Mouse (Mus musculus): ENCODE measurements around the gene Vgll4. TPM values are rescaled to one million over a fixed set of nuclear protein-coding genes. Genes with fewer than 3 reads are reported as not detected.
"Not testable (repeated sequence)": the region's sequence is repeated elsewhere in the genome, so short reads cannot be mapped to it uniquely, and the experiment has no call there.

Vgll4 gene
- polyA plus RNA-seq, 1 experiment: 32.1 TPM

DNA sequence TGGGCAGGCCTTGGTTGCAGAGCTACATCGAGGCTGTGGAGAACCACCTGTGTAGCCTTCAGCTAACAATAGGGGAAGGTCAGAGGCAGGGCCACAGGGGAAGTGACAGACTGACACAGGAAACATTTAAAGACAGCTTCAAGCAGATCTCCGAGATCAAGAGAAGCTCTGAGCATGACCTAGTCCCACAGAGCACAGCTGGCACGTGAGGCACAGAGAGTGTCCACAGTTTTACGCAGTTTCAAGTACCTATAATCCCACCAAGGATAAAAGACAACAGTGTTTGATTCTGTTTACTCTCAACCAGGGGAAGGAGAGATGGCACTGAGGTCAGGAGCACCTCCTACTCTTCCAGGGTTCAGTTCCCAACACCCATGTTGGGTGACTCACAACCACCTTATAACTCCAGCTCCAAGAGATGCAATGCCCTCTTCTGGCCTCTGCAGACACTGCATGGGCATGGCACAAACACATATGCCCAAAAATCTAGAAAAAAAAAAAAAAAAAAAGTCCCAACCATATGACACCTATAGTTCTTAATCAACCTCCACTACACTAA, 75.2 kb downstream of the Vgll4 start:
- no peak for DNase-seq (ENCODE audit: low spot score)

DNA sequence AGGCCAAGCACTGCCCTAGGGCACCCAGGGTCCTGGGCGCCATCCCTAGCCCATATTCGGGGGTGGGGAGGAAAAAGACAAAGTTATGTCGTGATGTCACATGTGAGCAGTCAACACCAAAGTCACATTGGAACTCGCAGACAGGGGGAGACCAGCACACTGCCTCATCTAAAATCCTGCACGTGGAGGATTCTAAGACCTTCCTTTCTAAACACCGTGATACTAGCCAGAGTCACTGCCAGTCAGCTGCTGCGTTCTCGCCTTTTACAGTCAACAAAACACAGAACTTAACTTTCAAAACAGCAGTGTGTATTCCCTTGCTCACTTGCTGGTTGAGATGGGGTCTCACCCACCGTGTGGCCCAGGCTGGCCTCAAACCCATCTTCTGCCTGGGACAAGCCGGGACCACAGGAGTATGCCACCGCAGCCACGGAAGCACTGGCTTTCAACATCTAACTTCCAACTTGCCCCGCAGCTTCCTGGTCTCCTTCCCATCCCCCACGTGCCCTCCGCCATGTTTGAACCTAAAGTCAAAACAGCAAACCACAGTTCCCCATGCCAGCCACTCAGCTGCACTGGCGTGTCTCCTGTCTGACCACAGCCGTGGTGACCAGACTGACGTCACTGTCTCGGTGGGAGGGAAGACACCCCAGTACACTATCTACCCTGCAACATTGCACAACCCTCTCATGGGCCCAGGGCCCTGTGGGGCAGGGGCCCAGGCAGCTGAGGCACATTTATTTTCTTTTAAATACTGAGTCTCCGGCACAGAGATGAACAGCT, 76.2 kb downstream of the Vgll4 start:
- no peak for DNase-seq (ENCODE audit: low spot score)

DNA sequence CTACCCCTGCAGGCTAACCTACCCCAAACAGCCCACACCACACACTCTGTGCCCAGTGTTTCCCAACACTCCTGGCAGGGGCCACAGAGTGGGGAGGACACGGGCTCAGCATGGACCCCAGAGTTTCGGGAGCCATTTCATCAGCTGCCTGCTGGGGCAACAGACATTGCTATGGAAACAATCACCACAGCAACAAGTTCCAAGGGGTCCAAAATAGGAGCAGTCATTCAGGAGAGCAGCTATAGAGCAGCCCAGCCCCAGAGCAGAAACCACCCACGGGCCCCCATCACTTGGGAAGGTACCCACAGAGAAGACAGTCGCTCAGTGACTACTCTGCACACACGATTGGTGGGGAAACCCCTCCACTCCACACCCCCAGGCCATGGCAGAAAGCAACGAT, 77.4 kb downstream of the Vgll4 start:
- no peak for DNase-seq (ENCODE audit: low spot score)

DNA sequence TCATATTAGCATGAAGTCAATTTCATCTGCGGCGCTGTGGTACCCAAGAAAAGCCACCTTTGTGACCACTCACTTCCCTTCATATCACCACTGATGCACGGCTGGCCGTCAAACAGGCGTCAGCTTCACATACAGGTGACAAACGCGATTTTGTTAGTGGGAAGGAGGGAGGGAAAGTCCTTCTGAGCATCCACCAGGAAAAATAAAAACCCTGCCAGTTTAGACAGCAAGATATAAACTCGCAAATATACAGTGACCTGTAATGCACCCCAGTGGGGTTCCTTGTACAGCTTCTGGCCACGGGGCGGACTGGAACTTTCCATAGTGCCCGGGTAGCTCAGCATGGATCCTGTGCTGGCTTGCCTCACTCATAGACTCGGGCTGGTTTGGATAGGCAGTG, 78.0 kb downstream of the Vgll4 start:
- DNase-seq (ENCODE audit: low spot score): no peak

DNA sequence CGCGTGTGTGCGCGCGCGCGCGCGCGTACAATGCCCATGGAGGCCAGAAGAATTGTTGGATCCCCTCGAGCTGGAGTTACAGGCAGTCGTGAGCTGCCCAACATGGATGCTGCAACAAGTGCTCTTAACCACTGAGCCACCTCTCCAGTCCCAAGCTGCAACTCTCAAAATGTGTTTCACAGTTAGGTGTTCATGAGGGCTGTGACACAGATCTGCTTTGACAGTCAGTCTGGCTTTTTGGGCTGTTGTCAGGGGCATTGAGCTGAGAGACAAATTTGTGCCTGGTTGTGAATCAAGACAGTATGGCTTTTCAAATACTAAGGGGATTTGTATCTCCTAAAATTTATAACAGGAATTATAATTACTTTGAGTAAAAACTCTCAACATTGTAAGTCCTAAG, 78.5 kb downstream of the Vgll4 start:
- no peak for DNase-seq (ENCODE audit: low spot score)

DNA sequence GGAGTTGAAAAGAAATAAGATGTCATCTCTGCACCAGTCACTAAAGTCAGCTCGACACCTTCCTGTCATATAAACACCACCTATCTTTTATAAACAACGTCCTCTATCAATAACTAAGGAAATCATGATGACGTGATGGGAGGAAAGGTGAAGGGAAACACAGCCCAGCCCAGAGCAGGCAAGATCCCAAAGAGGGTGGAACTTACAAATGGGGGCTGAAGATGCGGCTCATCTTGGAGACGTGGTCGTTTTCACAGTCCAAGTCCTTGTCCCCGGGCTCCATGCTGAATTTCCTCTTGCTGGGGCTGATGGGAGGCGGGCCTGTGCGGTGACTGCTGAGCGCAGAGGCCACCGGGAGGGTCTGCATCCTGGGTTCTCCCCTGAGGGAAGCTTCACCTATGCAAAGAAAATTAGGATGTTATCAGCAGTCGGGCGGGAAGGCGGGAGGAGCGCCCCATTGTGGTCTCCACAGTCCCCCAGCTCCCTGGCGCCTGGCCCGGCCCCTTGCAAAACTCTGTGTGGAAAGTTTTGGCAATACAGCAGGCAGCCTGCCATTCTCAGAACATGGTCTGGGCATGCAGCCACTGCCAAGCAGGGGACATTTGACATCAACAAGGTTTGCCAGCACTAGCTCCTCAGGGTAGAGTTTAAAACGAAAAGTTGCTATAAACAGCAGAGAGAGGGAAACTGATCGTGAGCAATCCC, 79.2 kb downstream of the Vgll4 start:
- peak; percentile 67 for DNase-seq (ENCODE audit: low spot score)

DNA sequence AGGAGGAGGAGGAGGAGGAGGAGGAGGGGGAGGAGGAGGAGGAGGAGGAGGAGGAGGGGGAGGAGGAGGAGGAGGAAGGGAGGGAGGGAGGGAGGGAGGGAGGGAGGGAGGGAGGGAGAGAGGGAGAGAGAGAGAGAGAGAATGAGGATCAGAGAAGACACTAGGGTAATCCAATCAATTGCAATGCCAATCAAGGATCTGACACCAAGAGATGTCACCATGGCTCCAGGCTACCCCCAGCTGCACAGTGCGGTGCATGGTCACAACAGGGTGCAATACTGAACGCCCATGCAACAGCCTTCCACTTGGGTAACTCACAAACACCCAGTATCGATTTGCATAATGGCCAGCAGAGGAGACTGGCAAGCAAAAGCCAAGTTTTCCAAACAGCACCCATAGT, 79.8 kb downstream of the Vgll4 start:
- not testable (repeated sequence) for DNase-seq (ENCODE audit: low spot score)

DNA sequence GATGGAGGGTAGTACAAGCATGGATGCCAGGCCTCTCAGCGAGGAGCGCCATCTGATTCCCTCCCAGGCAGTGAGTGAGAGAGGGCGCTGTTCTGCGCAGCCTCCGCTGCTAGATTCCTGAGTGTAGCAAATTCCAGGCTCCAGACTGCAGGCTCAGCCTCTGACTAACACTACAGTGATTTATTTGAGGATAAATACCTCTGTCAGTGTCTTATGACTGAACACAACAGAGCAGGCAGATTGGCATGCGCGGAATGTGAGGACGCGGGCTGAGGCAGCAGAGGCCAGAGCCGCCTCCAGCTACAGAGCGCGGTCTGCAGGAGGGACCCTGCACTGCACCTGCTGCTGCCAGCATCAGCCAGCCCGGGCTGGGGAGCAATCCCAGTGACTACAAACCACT, 80.9 kb downstream of the Vgll4 start:
- peak; percentile 54 for DNase-seq (ENCODE audit: low spot score)

DNA sequence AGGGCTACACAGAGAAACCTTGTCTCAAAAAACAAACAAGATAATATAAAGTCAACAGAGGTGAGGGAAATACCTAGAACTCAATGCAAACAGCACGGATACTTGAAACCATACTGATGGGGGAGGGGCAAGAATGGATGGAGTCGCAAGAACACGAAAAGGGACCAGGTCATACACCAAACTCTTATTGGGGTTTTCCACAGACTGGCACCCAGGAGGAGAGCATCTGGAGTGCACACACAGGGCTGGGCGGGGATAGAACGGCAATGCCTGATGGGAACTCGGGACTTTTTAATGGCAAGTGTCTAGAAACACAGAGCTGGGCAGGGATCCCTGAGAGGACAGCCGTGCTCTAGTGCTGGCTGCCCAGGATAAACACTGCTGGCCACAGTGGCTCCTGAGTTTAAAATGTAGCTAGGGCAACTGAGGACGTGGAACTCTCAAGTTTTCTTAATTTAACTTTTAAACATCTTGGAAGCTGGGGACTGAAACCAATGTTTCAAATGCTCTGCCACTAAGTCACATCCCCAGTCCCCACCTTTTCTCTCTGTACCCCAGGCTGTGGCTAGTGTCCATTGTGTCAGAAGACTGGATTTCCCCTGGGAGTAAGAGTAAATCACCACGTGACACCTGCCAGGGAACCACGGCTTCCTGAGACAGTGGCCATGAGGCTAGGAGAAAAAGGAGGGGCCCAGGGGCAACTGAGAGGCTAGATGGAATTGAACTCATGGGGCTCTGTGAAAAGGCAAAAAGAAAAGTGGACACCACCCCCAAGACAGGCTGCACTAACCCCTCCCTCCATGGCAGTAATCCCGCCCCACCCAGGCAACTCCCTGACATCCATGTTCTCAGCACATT, 83.1 kb downstream of the Vgll4 start:
- no peak for DNase-seq (ENCODE audit: low spot score)

DNA sequence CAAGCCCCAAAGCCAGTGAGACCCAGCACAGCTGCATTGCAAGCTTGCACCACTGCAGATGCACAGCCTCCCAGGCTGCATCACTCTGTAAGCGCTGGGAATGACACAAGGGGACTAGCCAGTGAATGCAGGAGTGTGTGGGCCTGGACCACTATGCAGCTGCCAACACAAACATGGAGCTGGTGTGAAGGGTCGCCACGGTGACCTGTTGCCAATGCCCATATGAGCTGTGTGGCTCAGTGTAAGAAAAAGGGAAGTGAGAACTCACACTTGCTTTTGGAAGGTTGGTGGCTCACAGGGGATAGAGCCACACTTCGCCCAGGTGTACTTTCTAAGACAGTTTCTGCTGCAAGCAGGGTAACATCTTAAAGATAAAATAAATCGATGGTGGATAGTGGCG, 83.8 kb downstream of the Vgll4 start:
- DNase-seq (ENCODE audit: low spot score): no peak

DNA sequence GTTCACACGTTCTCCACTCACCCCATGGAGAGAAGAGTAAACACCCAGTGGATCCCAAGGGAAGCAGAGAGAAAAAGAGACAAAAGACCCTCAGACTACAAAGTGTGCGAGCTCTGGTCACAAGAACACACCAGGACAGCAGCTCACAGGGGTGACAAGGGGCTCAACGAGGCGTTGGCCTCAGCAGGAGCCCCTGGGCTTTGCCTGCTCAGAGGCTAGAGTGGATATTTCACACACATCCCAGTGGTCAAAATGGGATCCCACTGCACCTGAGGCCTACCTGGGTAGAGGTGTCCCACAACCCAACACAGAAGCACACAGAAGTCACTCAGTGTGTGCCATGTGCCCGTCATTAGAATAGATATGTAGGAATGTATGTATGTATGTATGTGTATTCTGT, 84.7 kb downstream of the Vgll4 start:
- DNase-seq (ENCODE audit: low spot score): no peak

DNA sequence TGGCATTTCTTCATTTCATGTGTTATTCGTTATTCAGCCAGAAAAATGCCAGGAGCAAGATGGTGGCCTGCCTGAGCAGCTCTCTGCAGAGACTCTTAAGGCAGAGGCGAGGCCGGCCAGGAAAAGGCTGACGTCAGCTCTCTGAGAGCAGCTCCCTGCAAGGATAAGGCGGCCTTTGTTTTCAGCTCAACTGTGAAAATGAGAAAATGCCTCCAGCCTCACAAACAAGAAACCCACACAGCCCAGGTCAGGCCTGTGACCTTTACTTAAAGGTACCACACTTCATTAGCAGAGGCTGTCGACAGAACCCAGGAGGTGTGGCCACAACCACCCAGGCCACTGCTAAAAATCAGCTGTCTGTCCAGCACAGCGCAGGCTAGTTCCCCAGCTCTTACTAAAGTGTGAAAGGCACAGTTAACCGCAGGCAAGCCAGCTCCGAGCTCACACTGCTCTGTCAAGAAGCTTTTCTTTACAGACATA, 86.5 kb downstream of the Vgll4 start:
- DNase-seq (ENCODE audit: low spot score): no peak

DNA sequence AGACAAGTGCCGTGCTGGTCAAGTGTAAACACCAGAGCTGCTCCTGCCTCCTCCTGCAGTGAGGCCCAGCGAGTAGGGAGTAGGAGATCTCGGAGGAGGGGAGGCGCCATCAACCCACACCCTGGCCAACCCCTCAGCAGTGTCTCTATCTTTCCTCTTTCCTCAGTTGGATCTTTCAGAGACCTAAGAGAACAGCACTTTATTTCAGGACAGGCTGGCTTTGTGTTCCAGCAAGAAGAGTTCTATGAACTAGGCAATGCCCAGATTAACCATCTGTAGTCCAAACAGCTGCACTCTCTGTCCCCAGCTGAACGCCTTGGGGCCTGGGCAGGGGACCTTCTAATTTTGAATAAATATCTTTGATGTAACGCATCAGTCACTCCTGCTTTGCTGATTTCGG, 87.1 kb downstream of the Vgll4 start:
- no peak for DNase-seq (ENCODE audit: low spot score)

DNA sequence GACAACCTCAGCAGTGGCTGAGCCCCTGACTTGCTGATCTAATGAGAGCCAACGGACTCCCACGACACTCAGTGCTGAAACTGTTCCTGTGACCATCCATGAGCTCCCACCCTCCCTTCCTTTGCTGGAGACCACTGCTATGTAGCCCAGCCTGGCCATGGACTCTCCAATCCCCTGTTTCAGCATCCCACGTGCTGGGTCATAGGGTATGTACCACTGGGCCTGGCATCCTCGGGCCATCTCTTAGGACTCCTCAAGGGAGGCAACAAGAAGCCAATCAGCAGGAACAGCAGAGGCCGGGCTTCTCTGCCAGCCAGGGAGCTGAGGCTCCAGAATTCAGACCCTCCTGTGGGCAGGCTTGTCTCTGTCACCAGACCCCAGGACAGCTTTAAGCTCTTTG, 87.6 kb downstream of the Vgll4 start:
- no peak for DNase-seq (ENCODE audit: low spot score)

DNA sequence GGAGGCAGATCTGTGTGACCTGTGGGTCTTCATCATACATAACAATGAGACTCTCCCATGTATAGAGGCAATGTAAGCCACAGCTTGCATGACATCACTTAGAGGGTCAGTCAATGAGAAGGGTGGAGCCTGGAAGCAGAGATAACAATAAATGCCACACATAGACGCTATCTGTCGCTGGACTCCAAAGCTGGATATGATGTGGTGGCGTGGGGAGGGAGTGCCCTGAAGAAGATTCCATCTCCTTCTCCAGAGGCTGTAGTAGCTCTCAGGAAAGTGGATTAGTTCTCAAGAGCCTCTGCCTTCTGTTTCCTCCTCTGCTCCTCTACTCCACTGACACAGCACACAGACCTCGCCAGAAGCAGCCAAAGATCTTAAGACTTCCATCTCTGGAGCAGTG, 89.0 kb downstream of the Vgll4 start:
- DNase-seq (ENCODE audit: low spot score): no peak

DNA sequence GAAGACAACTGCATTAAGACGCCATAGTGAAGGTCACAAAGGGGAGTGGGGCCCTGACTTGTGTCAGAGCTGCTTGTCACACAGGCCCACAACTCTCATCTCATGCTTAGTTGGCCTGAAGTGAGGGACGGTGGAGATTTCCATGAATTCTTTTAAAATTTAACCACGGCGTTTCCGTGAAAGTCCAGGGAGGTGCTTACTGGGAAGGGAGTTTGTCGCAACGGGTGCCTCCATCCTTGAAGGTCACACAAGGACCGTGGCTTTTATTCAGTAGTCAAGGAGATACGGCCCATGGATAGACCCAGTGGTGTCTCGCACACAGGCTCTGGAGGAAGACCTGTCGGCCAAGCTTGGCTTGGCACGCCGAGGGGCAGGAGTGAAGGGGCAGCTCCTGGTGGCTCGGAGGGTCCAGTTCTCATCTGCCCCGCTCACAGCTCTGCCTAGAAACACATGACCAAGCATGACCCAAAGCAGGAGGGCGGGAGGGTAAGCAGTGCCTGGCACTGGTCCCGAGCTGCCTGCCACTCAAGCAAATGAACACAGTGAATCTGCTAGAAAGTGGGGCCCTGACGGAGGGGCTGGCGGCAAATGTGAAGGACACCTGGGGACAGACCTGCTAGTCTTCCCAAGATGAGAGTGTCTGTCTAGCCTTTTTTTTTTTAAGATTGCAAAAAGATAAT, 90.8 kb downstream of the Vgll4 start:
- DNase-seq (ENCODE audit: low spot score): no peak

DNA sequence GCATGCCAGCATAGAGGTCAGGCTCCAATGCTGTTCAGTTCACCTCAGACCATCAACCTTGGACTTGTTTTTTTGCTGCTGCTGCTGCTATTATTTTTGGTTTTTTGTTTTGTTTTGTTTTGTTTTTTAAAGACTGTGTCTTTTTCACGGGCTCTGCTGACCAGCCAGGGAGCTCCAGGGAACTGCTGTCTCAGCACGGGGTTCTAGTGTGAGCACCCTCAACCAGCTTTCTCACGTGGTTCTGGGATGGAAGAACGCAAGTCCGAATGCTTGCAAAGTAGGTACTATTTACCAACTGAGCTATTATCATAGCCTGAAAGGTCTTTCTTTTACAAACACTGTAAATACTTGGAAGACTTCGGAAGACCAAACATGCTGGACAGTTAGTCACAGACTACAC, 93.2 kb downstream of the Vgll4 start:
- DNase-seq (ENCODE audit: low spot score): no peak

DNA sequence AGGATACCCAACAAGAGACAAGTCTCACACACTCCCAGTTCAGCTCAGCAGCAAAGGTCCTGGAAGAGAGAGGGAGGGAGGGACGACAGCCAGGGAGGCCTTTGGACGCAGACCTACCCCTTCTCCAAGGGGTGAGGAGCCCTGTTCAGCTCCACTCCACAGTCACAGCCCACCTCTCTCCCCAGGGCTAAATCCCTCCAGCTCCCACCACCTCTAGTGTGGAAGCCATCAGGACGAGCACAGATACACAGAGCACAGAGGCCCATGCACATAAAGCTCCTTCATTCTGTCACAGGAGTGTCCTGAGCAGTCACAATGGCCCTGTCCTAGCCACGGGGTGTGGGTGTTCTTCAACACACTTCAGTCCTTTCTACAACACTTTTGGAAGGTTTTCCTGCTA, 93.8 kb downstream of the Vgll4 start:
- no peak for DNase-seq (ENCODE audit: low spot score)

DNA sequence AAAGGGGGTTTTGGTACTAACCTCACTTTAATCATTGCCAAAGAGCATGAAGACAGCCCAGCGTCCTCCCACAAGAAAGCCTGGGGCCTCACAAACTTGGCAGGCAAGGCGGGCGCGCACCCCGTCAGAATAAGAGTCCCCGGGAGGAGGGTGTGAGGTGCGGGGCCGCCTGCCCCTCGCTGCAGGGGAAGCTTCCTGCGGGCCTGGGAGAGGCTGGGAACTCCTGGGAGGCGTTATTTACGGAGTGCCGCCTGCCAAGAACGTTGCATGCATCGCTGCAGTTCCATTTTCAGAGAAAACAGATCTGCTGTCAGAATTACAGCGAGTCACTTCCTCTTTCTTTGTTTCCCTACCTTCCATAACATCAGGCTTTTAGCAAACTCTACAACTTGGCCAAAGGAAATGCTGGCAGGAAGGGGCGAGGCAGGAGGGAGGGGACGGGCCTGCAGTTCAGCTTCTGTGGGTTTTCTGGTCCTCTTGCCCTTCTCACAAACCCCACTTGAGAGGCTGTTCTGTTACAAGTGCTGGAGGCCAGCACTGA, 94.7 kb downstream of the Vgll4 start:
- peak; percentile 84 for DNase-seq (ENCODE audit: low spot score)

DNA sequence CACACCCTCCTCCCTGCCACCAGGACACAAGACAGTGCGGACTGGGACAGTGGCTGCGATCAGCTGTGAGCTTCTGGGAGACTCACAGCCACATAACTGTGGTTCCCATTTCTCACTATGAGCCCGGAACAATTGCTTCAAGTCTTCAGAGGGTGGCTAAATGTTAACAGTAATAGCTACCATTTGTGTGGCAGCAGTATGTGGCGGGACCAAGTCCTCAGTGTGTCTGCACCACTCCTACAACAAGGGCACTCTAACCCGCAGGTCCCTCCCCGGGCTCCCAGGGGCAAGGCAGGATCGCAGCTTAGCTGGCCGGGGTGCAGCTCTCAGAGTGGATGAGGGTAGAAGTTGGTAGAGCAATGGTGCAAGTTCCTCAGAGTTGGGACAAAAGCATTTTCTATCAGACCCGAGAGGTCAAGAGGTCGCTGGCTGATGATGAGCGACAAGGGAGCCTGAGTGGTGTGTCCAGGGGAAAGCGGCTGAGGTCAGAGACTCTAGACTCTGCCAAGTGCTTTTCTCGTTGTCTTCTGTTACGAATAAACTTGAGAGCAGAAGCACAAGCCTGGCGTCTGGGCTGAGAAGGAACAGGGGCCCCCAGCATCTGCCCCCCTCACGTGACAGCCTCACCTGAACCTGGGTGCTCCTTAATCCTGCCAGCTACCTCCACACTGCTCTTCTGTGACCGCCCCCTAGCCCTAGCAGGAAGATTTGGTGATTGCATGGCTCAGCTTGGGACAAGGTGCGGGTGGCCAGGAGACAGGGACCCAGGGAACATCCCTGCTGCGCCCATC, 95.5 kb downstream of the Vgll4 start:
- DNase-seq (ENCODE audit: low spot score): no peak

DNA sequence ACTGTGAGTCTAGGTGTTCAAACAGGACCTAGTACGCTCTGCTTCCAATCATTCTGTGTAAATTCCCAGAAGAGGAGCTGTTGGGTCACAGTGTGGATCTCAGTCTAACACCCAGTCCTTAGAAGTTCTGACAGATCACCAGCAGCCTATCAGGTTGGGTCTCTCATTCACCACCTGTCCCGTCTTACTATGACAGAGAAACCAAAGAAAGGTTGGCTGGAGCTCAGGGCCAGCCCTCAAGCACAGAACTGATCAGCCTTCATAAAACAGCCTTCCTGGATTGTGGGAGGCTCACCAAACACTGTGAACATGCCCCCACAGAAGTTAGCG, 96.0 kb downstream of the Vgll4 start:
- DNase-seq (ENCODE audit: low spot score): no peak

Data from urinary bladder, adult 2 months (tissue).